Mouse (Mus musculus): ENCODE measurements around the gene Slc7a14. TPM values are rescaled to one million over a fixed set of nuclear protein-coding genes. Genes with fewer than 3 reads are reported as not detected.
A peak's percentile ranks its signal among the peaks of the same experiment; 100 is the strongest.

Slc7a14 gene
- total and polyA plus RNA-seq, 2 experiments from 2014 or later = 8.1 to 24.7 TPM

DNA sequence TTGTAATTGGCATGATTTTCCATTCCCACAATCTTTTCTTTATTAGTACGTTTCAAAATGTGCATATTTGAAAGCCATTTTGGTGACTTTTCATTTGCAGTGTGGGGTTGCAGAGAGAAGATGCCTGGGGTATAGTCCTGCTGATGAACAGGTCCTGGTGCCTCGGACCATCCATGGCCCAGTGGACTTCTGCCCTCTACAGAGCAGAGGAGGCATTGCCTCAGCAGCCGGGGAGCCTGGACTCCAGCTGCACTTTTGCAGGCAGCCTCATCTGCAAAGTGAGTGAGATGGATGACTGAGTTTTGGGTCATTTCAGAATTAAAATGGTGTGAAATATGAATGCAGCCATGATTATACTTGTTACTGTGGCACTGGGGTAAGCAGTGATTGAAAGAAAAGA, 72.2 kb downstream of the Slc7a14 start:
- TF ChIP-seq CTCF (IDR thresholded peaks at IDR 0.05) = peak; percentile 50
- no peak for DNase-seq (ENCODE audit: low spot score)
- H3K4me2 ChIP-seq (ENCODE audit: low read depth, low read length, poor library complexity, severe bottlenecking) = no peak overlapping the region

DNA sequence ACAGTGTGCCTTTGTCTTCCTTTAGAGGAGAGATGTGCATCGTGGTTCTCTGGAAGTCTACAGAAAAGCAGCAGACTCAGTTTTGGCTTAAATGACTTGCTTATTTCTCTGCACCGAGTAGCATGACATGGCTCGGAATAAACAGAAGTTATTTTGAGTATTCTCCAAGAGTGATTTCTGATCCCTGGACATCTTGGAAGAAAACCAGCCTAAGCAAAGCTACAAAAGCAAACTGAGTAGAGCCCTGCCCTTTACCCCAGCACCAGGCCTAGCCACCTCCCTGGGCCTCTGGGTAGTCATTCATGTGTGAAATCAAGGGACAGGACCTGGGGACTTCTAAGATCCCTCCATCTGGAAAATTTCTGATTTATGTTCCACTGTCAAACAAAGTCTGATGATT, 74.0 kb downstream of the Slc7a14 start:
- Histone ChIP-seq H3K9ac (replicated peaks; ENCODE audit: low read length, poor library complexity, severe bottlenecking) (no peak overlapping the region), H3K4me2 (ENCODE audit: low read depth, low read length, poor library complexity, severe bottlenecking) (no peak overlapping the region), H3K9me3 (ENCODE audit: low read length) (no peaks in the 10 kb centered on the region), H3K27ac (ENCODE audit: low read depth, low read length) (no peak overlapping the region), H3K4me1 (ENCODE audit: insufficient read depth, low read length) (no peaks in the 10 kb centered on the region), H3K36me3 (ENCODE audit: insufficient read depth, low read length) (peaks cover 11% of the 10 kb centered on the region; the same call in 1 of the 2 replicates), H3K27me3 (ENCODE audit: insufficient read depth, low read length) (no peaks in the 10 kb centered on the region), H3K4me3 (ENCODE audit: low read depth, low read length) (no peak overlapping the region)
- WGBS = 85% methylated on average over 3 of the region's 3 CpGs
- ATAC-seq (ENCODE audit: low FRiP score) (no peak), DNase-seq (ENCODE audit: low spot score) (no peak)
- no peak for TF ChIP-seq CTCF (IDR thresholded peaks at IDR 0.05)

More for the DNA sequence above, 72.2 kb downstream of the Slc7a14 start:
- peaks cover 11% of the 10 kb centered on the region; the same call in 1 of the 2 replicates for H3K36me3 ChIP-seq (ENCODE audit: insufficient read depth, low read length)
- ATAC-seq (ENCODE audit: low FRiP score) = no peak
- WGBS = 47% methylated on average over 3 of the region's 3 CpGs
- no peak overlapping the region for H3K27ac ChIP-seq (ENCODE audit: low read depth, low read length)
- H3K4me1 ChIP-seq (ENCODE audit: insufficient read depth, low read length) = no peaks in the 10 kb centered on the region
- no peaks in the 10 kb centered on the region for H3K27me3 ChIP-seq (ENCODE audit: insufficient read depth, low read length)
- H3K4me3 ChIP-seq (ENCODE audit: low read depth, low read length) = no peak overlapping the region
- no peaks in the 10 kb centered on the region for H3K9me3 ChIP-seq (ENCODE audit: low read length)
- H3K9ac ChIP-seq (replicated peaks; ENCODE audit: low read length, poor library complexity, severe bottlenecking) = no peak overlapping the region

DNA sequence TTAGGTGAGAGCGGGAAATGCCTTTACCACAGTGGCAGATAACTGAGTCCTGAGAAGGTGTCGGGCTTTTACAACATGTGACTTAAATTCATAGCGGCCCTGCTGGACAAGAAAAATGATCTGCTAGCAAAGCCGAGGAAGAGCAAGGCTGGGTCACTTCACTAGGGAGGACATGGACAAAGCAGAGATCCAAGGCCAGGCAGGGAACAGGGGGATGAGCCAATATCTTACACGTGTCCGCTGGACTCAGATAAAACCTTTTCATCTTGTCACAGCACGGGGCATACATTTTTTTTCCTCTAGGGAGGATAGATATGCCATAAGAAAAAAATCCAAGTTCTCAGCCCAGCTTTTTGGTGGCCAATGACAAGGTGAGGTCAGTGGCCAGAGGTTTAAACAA, 75.8 kb downstream of the Slc7a14 start:
- Histone ChIP-seq H3K4me2 (ENCODE audit: low read depth, low read length, poor library complexity, severe bottlenecking) (no peak overlapping the region), H3K27me3 (ENCODE audit: insufficient read depth, low read length) (no peaks in the 10 kb centered on the region), H3K9ac (replicated peaks; ENCODE audit: low read length, poor library complexity, severe bottlenecking) (no peak overlapping the region), H3K36me3 (ENCODE audit: insufficient read depth, low read length) (peaks cover 15% of the 10 kb centered on the region; the same call in 1 of the 2 replicates), H3K4me3 (ENCODE audit: low read depth, low read length) (no peak overlapping the region), H3K27ac (ENCODE audit: low read depth, low read length) (no peak overlapping the region), H3K9me3 (ENCODE audit: low read length) (no peaks in the 10 kb centered on the region), H3K4me1 (ENCODE audit: insufficient read depth, low read length) (no peaks in the 10 kb centered on the region)
- no peak for ATAC-seq (ENCODE audit: low FRiP score)
- DNase-seq (ENCODE audit: low spot score) = no peak
- TF ChIP-seq CTCF (IDR thresholded peaks at IDR 0.05) = no peak
- WGBS = 87% methylated on average over 7 of the region's 7 CpGs

DNA sequence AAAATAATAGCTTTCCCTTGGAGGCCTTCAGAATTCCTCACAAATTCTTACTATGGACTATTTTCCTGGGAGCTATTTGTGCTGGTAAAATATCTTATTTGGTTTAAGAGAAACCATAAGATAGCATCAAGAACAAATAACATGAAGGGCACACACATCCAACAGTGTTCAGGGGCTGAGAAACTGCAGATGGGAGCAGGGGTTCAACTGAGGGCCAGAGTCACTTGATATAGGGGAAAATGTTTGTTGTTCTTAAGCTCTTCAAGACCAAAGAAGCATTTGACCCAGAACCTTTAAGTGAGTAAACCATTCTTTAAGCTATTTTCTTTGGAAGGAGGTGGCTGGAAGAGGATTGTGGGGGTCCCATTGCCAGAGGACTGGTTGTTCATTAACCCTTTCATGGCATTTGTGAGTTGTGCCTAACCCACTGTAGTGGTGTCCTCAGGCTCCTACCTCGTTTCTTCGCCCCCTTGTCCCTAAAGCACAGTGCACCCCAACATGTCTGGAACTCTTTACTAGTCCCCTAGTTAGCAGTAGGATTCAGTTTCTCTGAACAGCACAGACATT, 76.3 kb downstream of the Slc7a14 start:
- 89% methylated on average over 2 of the region's 2 CpGs for WGBS
- TF ChIP-seq CTCF (IDR thresholded peaks at IDR 0.05) = no peak
- DNase-seq (ENCODE audit: low spot score) (no peak), ATAC-seq (ENCODE audit: low FRiP score) (no peak)
- no peaks in the 10 kb centered on the region for H3K27me3 ChIP-seq (ENCODE audit: insufficient read depth, low read length)
- no peak overlapping the region for H3K9ac ChIP-seq (replicated peaks; ENCODE audit: low read length, poor library complexity, severe bottlenecking)
- H3K9me3 ChIP-seq (ENCODE audit: low read length) = no peaks in the 10 kb centered on the region
- no peak overlapping the region for H3K4me3 ChIP-seq (ENCODE audit: low read depth, low read length)
- H3K4me2 ChIP-seq (ENCODE audit: low read depth, low read length, poor library complexity, severe bottlenecking) = no peak overlapping the region
- H3K27ac ChIP-seq (ENCODE audit: low read depth, low read length) = no peak overlapping the region
- peaks cover 15% of the 10 kb centered on the region; the same call in 1 of the 2 replicates for H3K36me3 ChIP-seq (ENCODE audit: insufficient read depth, low read length)
- H3K4me1 ChIP-seq (ENCODE audit: insufficient read depth, low read length) = no peaks in the 10 kb centered on the region

DNA sequence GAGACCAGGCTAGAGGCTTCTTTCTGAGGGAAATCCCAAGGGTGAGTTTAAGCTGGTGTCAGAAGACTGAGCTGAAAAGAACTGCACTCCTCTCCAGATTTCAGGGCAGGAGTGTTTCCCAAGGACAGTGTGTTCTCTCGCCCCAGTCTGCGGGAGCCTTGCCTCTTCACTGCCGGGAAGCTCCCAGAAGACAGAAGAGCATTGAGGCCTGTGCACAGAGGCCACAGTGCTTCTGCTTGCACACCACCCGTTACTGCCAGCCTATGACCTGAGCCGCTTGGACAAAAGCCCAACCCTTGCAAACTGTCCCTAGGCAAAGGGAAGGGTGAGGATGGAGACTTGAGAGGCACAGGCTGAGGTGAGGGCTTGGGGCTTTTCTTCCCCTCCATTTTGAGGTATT, 80.9 kb downstream of the Slc7a14 start:
- ATAC-seq (ENCODE audit: low FRiP score) = no peak
- Histone ChIP-seq H3K27ac (ENCODE audit: low read depth, low read length) (no peak overlapping the region), H3K9ac (replicated peaks; ENCODE audit: low read length, poor library complexity, severe bottlenecking) (no peak overlapping the region), H3K36me3 (ENCODE audit: insufficient read depth, low read length) (peaks cover 19% of the 10 kb centered on the region), H3K27me3 (ENCODE audit: insufficient read depth, low read length) (no peaks in the 10 kb centered on the region), H3K9me3 (ENCODE audit: low read length) (no peaks in the 10 kb centered on the region), H3K4me2 (ENCODE audit: low read depth, low read length, poor library complexity, severe bottlenecking) (no peak overlapping the region), H3K4me3 (ENCODE audit: low read depth, low read length) (no peak overlapping the region), H3K4me1 (ENCODE audit: insufficient read depth, low read length) (no peaks in the 10 kb centered on the region)
- no peak for TF ChIP-seq CTCF (IDR thresholded peaks at IDR 0.05)
- 85% methylated on average over 5 of the region's 5 CpGs for WGBS
- no peak for DNase-seq (ENCODE audit: low spot score)

DNA sequence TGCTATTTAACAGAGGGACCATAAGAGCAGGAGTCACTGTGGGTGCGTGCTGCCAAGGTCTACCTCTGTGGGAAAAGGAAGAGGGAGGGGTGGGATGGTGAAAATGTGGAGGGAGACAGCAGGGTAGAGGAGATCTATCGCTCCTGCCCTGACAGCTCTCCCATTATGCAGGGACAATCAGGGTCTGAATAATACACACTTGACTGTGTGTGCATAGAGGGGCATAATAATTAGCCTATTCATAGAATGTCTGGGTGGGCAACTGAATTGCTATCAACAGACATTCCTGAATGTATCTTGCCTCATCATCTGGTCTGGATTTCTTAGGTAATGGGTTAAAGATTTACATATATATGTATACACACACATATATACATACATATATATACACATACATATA, 81.7 kb downstream of the Slc7a14 start:
- H3K9me3 ChIP-seq (ENCODE audit: low read length) = 0 out of 2 replicates have a peak, but pooled peaks cover 4% of the 10 kb centered on the region
- DNase-seq (ENCODE audit: low spot score) (no peak), ATAC-seq (ENCODE audit: low FRiP score) (no peak)
- no peaks in the 10 kb centered on the region for H3K27me3 ChIP-seq (ENCODE audit: insufficient read depth, low read length)
- H3K27ac ChIP-seq (ENCODE audit: low read depth, low read length) = no peak overlapping the region
- H3K9ac ChIP-seq (replicated peaks; ENCODE audit: low read length, poor library complexity, severe bottlenecking) = no peak overlapping the region
- TF ChIP-seq CTCF (IDR thresholded peaks at IDR 0.05) = no peak
- 30% methylated on average over 2 of the region's 2 CpGs for WGBS
- peaks cover 27% of the 10 kb centered on the region for H3K36me3 ChIP-seq (ENCODE audit: insufficient read depth, low read length)
- H3K4me3 ChIP-seq (ENCODE audit: low read depth, low read length) = no peak overlapping the region
- H3K4me1 ChIP-seq (ENCODE audit: insufficient read depth, low read length) = no peaks in the 10 kb centered on the region
- no peak overlapping the region for H3K4me2 ChIP-seq (ENCODE audit: low read depth, low read length, poor library complexity, severe bottlenecking)

Measured in midbrain, postnatal 0 days (tissue).